Mouse (Mus musculus) neutrophil, adult 83 days (primary cell): ENCODE results near the gene Cbfa2t2. TPM values are rescaled to one million over a fixed set of nuclear protein-coding genes. Genes with fewer than 3 reads are reported as not detected.

ENCODE experiments used
- total RNA-seq, 2 experiments: library from RNA; stranded (reverse); gene quantifications; one replicate each; pipeline ENCODE4 v1.2.4; 2023

Gene Cbfa2t2
- total RNA-seq, result 10 to 100 TPM; 18.3 to 18.5 TPM

DNA sequence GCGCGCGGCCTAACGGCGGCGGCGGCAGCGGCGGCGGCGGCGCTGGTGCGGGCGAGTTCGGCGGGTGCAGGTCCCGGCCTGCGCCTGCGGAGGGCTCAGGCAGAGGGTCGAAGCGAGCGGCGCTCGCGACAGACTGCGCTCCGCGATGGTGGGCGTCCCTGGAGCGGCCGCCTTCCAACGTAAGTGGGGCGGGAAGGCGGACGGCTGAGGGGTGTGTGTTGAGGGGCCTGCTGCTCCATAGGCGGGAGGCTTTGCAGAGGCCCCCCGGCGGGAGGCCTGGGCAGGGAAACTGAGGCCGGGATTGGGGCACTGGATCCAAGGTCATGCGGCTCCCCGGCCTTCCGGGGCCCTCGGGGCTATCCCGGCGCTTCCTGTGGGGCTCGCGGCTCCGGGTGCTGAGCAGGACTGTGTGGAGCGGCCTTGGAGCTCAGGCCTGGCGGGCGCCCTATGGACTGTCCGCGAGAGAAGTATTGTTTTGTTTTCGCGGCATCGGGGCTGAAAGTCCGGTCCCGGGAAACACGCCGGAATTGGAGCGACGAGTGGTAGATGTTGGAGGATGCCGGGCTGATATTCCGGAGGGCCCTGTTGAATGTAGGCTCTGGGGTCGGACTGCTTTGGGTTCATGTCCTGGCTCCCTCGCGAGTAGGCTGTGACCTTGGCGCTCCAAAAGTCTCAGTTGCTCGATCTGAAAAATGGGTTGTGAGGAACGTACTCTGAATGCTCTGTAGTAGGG lies at the start of gene Cbfa2t2:
Gene Cbfa2t2, plus strand, starts transcription at position 24 of the 733 bp plus-strand sequence.

DNA sequence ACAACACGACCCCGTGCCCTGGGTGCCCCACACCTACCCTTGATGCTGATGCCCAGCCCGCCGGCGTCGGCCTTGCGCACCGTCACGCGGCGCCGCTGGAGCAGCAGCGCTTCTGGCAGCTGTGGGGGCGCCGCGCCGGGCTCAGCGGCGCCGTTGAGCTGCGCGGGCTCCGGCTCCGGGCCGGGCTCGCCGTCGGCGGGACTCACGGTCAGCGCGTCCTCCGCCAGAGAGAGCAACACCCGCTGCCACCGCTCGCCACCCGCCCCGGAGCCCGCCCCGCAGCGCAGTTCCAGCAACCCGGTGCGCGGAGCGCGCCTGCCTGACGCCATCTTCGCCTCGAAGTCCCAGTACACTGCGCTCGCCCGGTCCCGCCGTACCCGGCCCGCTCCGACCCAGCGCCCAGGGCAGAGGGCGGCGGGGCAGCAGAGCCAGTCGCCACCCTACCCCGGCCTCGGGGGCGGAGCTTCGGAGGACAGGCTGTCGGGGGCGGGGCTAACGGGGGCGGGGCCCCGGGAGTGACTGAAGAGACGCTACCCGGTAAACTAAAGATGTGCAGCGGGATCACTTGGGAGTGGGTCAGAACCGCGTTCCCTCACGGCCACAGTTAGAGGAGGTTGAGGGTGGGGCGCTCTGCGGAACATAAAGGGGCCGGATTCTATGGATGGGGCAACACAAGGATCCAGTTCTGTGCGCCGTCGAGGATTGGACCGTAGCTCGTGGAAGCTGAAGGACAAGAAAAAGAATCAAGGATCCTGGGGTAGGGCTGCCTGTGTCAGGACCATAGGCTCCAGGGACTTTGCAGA lies 28.4 kb upstream of the Cbfa2t2 start, which contains the start of gene Snta1:
Gene Snta1, minus strand, starts transcription at position 457 of the 803 bp plus-strand sequence.

DNA sequence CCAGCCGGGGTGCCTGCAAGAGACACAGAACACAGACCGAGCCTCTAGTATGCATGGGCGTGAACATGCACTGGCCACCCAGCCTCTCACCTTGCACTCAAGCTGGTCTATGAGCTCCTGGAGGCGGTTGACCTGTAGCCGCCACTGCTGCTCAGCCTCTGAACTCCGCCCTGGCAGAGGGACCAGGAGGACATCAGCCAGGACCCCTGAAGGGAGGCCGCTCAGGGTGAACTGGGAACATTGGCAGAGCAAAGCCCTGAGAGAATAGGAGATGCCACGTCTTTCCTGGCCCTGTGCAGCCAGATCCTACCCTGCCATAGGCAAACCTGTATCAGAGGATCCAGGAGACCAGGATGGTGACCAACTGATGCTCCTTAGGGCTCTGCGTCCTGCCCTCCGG lies 110.4 kb downstream of the Cbfa2t2 start, which contains the start of gene 1700003F12Rik:
Gene 1700003F12Rik, plus strand, starts transcription at position 375 of the 400 bp plus-strand sequence.

DNA sequence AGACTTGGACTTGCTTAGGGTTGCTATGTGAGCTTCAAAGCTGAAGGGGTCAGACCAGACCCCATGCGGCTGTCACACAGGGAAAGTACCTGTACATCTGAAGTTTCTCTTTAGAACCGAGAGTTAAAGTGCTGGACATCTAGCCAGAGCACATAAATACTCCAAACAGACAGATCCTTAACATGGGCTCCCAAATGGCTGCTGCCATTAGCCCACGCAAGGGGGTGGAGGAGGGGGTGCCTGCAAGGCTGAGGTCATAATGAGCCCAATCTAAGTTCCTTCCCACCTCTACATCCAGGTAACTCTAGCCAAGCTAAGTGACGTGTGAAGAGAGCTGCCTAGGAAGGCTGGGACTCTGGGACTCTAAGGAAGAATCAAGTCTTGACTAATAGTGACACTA lies 115.2 kb downstream of the Cbfa2t2 start, which contains the start of gene Actl10:
Gene Actl10, plus strand, starts transcription at position 301 of the 400 bp plus-strand sequence.

DNA sequence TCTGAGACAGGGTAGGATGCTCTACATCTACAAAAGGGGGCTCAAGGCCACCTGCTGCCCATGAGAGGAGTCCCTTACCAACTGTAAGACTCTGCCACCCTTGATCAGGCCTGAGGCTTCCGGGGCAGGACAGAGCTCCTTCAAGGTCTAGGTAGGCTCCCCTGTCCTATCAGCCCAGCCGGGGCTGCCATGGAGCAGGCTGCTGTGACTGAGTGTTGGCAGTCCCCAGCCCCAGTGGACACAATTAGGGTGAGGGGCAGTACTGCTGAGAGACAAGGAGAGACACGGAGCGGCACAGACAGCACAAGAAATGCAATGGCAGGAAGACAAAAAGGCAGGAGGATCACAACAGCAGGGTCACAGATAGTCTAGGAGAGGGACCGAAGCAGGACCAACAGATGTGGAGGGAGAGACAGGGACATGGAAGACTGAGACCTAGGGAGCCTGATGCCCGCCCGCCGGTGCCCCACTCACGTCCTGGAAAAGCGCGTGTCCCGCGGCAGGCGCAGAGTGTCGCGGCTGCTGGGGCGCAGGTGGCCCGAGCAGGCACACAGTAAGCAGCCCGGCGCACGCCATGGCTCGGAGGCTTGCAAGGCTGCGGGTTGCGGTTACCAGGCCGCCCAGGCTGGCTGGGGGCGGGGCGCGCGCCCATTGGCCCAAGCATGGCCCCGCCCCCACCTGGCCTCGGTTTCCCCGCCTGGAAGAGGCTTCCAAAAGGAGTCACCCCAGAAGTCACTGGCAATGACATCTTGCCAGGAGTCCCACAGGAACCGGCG lies 122.2 kb downstream of the Cbfa2t2 start, which contains the start of gene Necab3:
Gene Necab3, minus strand, starts transcription at position 627 of the 776 bp plus-strand sequence.

DNA sequence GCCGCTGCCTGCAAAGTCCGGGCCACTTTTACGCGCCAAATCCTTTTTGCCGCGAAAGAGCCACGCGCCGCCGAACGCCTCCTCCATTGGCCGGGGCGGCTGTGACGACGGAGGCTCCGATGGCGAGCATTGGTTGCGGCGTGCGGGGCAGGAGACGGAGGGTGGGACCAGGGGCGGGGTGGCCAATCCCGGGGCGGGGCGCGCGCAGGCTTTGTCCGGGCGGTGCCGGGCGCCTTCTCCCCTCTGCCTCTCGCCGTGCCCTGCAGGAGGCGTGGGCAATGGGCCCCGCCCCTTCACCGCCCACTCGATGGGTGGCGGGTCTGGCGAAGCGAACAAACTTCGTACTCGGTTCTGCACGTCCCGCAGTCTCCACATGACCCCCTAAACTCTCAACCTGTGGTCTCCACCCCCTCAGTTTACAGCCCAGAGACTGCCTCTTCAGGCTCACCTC lies 133.6 kb downstream of the Cbfa2t2 start, which contains the start of gene E2f1:
Gene E2f1, minus strand, starts transcription at position 57 of the 451 bp plus-strand sequence.

Other genes starting within 250 kb of the Cbfa2t2 start
- not detected for gene Bpifb1, start 245.7 kb upstream of the Cbfa2t2 start, total RNA-seq
- not detected for gene Bpifb5, start 212.7 kb upstream of the Cbfa2t2 start, total RNA-seq
- gene Bpifb9a, start 178.6 kb upstream of the Cbfa2t2 start, total RNA-seq, result not detected
- gene Bpifb9b, start 129.3 kb upstream of the Cbfa2t2 start, total RNA-seq, result not detected
- gene Cdk5rap1, start 63.5 kb upstream of the Cbfa2t2 start, total RNA-seq, result 1 to 10 TPM; 7.5 to 7.9 TPM
- gene Snta1, start 28.4 kb upstream of the Cbfa2t2 start, total RNA-seq, result 1 to 10 TPM; 1.4 to 2.0 TPM
- gene 1700003F12Rik, start 110.6 kb downstream of the Cbfa2t2 start, total RNA-seq, result not detected
- under 1 TPM in 1 of 2 experiments, not detected in 1; 0.35 TPM for gene Actl10, start 115.3 kb downstream of the Cbfa2t2 start, total RNA-seq
- gene Necab3, start 122.4 kb downstream of the Cbfa2t2 start, total RNA-seq, result 1 to 10 TPM; 2.3 to 2.4 TPM
- gene E2f1, start 133.4 kb downstream of the Cbfa2t2 start, total RNA-seq, result 10 to 100 TPM; 20.6 to 24.3 TPM
- gene Pxmp4, start 167.2 kb downstream of the Cbfa2t2 start, total RNA-seq, result 10 to 100 TPM; 17.3 to 18.7 TPM
- 1 to 10 TPM; 4.3 to 4.5 TPM for gene Zfp341, start 176.8 kb downstream of the Cbfa2t2 start, total RNA-seq
- gene 4930519P11Rik, start 177.0 kb downstream of the Cbfa2t2 start, total RNA-seq, result not detected
- 100 to 1,000 TPM; 162 to 170 TPM for gene Chmp4b, start 215.2 kb downstream of the Cbfa2t2 start, total RNA-seq